Mouse (Mus musculus) macrophage (primary cell): ENCODE results near the gene Bcat2. TPM values are rescaled to one million over a fixed set of nuclear protein-coding genes. Genes with fewer than 3 reads are reported as not detected.
A peak's percentile ranks its signal among the peaks of the same experiment; 100 is the strongest.
"Not testable (repeated sequence)": the region's sequence is repeated elsewhere in the genome, so short reads cannot be mapped to it uniquely, and the experiment has no call there.

Experiments
- H3K27ac ChIP-seq: fragments of 350-480 bp; formaldehyde crosslinking; 2 replicates; pipeline ENCODE4 v1.9.0; 2021
- H3K36me3 ChIP-seq: fragments of 350-480 bp; formaldehyde crosslinking; 2 replicates; pipeline ENCODE4 v1.9.0; 2021; ENCODE audit errors: inconsistent target
- H3K4me3 ChIP-seq: fragments of 350-480 bp; formaldehyde crosslinking; 2 replicates; pipeline ENCODE4 v1.9.0; 2021; ENCODE audit errors: inconsistent target
- H3K79me2 ChIP-seq: fragments of 350-480 bp; formaldehyde crosslinking; 2 replicates; pipeline ENCODE4 v1.9.0; 2021; ENCODE audit errors: inconsistent target
- WGBS: methylation state at CpG from one replicate; pipeline ENCODE4 v1.1.7; 2026; ENCODE audit warnings: inconsistent platforms; ENCODE audit not compliant: missing documents; 5-methylcytosine and 5-hydroxymethylcytosine counted together
- polyA plus RNA-seq: library from polyadenylated mRNA; stranded (reverse); fragments of 250-400 nt; gene quantifications from 3 replicates; pipeline ENCODE4 v1.2.4, GENCODE M21; 2018; ENCODE audit warnings: inconsistent platforms
- total RNA-seq, 78 experiments: library from RNA; depleted of rRNA; stranded (reverse); fragments of 250-400 nt; gene quantifications; 1 replicate in 9 of 78; 2 replicates in 24 of 78; 3 replicates in 43 of 78; 4 replicates in 2 of 78; pipeline ENCODE4 v1.2.4; 2018; ENCODE audit warnings: inconsistent platforms in 56 of 78

The Bcat2 gene
- 10 to 100 TPM; 20.0 to 99.2 (median 54.1) TPM for total RNA-seq (2018; cell fraction: chromatin; rRNA removed)
- total RNA-seq (2018; cell fraction: cytosol; rRNA removed), result 10 to 100 TPM; 32.6 to 70.4 (median 51.1) TPM
- total RNA-seq (2018; cell fraction: nucleus; rRNA removed), result 10 to 100 TPM; 26.7 to 83.3 (median 51.8) TPM
- 31.4 to 52.8 TPM (median 38.5 TPM) in 3 replicates for polyA plus RNA-seq

DNA sequence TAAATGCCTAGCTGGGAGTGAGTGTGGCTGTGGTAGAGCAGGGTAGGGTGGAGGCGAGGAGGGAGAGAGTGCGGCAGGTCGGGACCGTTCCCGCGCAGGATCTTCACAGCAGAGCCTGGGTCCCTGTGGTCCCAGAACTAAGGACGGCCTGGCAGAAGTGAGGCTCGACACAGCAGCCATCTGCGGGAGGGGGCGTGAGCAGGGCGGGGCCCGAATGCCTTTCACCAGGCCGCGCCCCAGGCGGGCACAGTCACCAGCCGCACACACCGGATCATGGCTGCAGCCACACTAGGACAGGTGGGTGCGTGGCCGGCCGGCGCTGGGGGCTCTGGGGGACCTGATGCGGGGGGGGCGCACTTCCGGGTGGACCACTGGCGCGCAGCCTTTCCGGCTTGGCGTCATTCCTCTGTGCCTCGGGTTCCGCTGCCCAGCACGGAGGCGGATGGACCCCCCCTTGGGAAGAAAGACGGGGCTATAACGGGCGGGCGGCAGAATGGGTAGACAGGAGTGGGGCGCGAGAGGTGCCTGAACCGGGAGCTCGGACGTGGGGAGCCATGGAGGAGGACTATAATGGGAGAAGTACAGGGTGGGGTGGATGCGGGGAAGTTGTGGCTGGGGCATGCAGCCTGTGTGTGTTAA, at the start of gene Bcat2:
Gene Bcat2 (plus strand): TSS at position 51 of the 639 bp plus-strand sequence.
- peaks cover 3% of the 10 kb centered on the region; the same call in 1 of the 2 replicates for H3K36me3 ChIP-seq
- H3K27ac ChIP-seq, result peak within 1 kb of the TSS; percentile 53
- peaks cover 48% of the 10 kb centered on the region for H3K79me2 ChIP-seq
- 2% methylated on average over 21 of the region's 42 CpGs for WGBS
- peak within 1 kb of the TSS; percentile 80 for H3K4me3 ChIP-seq

DNA sequence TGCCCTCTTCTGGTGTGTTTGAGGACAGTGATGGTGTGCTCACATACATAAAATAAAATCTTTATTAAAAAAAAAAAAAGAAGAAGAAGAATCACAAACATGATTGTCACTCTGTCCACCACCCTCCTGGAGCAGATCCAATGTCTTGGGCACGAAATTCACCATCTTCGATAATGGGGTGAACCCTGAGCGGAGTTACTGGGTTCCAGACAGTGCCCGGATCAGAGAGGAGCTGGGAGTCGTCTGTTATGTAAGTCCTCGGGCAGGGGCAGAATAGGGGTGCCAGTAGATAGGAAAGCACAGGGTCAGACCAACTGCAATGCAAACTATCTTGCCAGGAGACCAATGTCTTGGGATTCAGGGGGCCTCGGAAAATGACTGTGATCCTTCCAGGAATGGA, 49.3 kb upstream of the Bcat2 start:
- Histone ChIP-seq H3K4me3 (no peak overlapping the region), H3K27ac (no peak overlapping the region), H3K36me3 (no peaks in the 10 kb centered on the region), H3K79me2 (peaks cover 36% of the 10 kb centered on the region)
- WGBS, result 96% methylated on average over 7 of the region's 7 CpGs

DNA sequence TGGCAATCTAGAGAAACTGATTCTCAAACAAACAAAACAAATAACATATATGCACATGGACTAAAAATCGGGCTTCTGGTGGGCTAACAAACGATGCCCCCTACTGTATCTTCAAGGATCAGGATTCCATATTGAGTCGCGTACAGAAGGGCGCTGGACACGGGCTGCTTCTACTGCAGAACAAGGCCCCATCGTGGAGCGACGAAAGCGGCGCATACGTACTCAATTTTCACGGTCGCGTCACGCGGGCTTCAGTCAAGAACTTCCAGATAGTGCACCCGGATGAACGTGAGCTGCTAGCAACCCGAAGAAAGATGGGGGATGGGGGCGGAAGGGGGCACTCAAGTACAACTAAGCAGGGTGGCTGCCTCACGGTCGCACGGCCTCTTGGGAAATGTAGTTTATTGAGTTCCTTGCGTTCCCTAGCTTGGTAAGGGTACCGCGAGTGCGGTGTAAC, 48.2 kb upstream of the Bcat2 start:
- H3K4me3 ChIP-seq, result peak overlapping the region; percentile 32
- peaks cover 40% of the 10 kb centered on the region for H3K79me2 ChIP-seq
- H3K27ac ChIP-seq, result peak overlapping the region; percentile 58
- H3K36me3 ChIP-seq, result no peaks in the 10 kb centered on the region
- WGBS, result under 1% methylated on average over 28 of the region's 28 CpGs

DNA sequence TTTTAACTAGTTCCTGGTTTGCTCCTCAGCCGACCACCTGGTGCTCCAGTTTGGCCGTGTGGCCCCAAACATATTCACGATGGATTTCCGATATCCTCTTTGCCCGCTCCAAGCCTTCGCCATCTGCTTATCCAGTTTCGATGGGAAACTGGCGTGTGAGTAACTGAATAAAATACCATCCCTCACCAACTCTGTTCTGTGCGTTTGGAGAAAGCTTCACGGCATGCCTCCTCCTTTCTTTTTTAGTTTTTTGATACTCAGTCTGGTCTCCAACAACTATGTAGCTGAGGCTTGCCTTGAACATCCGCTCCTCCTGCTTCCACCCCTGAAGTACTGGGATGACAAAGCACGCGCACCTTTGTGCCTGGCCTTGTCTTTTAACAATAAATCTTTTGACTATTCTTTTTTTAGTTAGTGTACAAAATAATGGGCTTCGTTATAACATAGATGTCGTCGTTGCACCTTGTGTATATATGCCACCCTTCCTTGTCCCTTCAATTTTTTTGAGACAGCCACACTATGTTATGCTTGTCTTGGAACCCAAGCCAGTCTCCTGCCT, 47.7 kb upstream of the Bcat2 start:
- Histone ChIP-seq H3K36me3 (no peaks in the 10 kb centered on the region), H3K27ac (no peak overlapping the region), H3K79me2 (peaks cover 40% of the 10 kb centered on the region), H3K4me3 (no peak overlapping the region; the same call in 1 of the 2 replicates)
- 66% methylated on average over 16 of the region's 16 CpGs for WGBS

DNA sequence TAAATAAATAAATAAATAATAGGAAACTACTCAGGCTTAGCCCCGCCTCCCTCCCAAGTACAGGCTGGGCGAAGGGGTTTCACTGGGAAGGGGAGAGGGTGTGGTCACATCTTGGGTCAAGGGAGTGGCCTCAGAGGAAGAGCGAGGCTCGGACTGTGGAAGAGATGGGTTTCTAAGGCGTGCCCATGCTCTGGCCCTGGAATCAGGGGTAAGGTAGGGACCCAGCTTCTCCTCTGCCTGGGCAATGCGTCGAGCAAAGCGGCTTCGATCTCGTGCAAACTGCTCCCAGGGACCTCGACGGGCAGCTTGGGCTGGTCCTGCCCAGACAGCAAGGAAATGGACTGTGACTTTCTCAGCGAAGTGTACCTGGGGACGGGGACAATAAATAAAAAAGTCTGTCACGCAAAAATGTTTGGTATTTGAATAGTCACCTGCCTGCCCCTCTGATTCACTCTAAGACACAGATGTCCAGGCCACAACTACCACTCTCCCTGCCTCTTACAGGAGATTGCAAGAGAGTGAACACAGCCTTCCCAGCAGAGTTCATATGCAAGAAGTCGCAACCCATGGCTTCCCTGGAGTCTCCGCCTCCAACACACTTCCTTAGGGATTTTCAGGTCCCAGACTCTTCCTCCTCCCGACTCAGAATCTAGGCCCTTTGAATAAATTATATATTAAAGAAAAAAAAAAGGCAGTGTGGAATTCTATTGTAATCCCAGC, 46.8 kb upstream of the Bcat2 start:
- H3K27ac ChIP-seq, result peak overlapping the region; percentile 27; the same call in 1 of the 2 replicates
- 90% methylated on average over 15 of the region's 18 CpGs for WGBS
- H3K79me2 ChIP-seq, result peaks cover 40% of the 10 kb centered on the region
- H3K4me3 ChIP-seq, result peak overlapping the region; percentile 17; the same call in 1 of the 2 replicates
- H3K36me3 ChIP-seq, result no peaks in the 10 kb centered on the region

DNA sequence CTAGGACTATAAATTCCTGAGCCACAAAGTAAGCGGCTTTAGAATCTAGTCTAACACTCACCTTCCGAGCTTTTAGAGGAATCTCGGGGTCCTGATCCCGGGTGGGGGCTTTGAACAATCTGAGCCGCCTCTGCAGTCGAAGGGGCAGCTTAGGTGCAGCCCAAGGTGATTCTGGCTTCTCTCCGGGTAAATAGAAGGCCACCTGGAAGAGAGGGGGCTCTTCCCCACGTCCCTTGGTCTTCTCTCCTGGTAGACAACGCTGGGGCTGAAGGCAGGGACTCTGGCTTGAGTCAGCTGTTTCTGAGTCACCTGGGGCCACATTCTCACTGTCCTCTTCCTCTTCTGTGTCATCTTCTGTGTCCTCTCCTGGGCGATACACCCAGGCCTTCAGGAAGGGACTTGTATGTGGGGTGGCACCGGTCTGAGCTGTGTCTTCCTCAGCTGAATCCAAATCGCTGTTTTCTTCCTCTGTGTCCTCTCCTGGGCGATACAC, 46.2 kb upstream of the Bcat2 start:
- Histone ChIP-seq H3K4me3 (peak overlapping the region; percentile 17; the same call in 1 of the 2 replicates), H3K79me2 (peaks cover 40% of the 10 kb centered on the region), H3K36me3 (no peaks in the 10 kb centered on the region), H3K27ac (peak overlapping the region; percentile 27; the same call in 1 of the 2 replicates)
- WGBS, result 75% methylated on average over 10 of the region's 13 CpGs

DNA sequence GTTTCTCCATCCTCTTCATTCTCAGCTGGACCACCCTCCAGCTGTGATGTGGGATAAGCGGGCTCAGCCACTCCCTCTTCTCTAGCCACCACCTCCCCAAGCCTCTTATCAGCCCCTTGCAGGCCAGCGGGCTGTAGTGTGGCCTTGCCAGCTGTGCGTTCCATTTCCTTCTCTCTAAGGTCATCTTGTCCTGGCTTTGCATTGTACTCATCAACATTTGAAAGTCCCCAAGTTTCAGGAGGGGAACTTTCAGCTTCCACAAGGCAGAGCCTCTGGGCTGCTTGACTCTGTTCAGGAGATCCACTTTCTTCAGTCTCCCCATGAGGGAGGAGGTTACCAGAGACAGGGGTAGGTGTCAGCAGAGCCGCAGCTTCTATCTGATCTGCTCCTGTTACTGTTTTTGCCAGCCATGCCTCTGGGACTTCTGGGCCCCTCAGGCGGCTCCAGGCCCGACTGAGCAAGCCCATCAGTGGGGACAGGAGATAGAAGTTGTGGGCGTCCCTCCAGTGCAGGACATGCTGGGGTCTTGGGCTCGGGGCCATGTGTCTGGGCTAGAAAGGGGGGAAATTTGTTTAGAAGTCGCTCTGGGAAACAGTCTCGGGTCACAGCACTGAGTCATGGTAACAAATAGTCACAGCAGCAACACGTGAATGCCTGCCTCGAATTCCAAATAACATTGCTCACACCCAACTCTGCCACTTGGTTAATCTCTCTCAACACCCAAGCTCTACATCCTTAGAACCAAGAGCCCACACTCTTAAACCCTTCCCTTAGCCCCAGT, 44.9 kb upstream of the Bcat2 start:
- peak overlapping the region; percentile 95 for H3K4me3 ChIP-seq
- no peaks in the 10 kb centered on the region for H3K36me3 ChIP-seq
- WGBS, result 14% methylated on average over 12 of the region's 12 CpGs
- H3K27ac ChIP-seq, result peak overlapping the region; percentile 88
- peaks cover 40% of the 10 kb centered on the region for H3K79me2 ChIP-seq

DNA sequence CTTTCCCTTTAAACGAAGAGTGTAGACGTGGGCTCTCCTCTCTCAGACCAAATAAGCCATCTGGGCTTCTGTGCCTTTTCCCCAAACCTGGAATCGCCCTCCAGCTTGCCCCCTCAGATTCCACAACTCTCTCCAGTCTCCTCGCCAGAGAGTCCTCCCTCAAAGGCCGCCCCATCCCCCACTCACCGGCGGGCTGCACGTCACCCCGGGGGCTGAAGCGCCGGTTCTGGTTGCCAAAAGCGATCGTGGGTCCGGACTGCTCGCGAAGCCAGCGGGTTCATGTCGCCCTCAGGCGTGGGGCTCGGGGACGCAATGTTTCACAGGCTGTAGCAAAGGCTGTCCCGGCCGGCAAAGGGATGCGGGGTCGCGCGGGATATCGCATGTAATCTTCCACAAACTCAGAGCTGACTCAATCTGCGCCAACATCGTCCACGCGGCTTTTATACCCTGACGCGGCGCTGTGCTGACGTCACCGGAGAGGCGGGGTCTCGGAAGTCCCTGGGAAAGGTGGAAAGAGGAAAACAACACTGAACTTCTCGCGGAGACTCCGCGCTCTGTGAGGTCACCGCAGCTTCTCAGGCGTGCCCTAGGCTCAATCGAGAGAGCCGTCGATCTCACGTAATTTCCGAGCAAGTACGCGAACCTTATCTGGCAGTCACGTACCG, 44.0 kb upstream of the Bcat2 start, which contains the start of the genes Ppp1r15a and Plekha4:
Gene Ppp1r15a (minus strand): TSS at position 460 of the 665 bp plus-strand sequence.
Gene Plekha4 (plus strand): TSS at position 522 of the 665 bp plus-strand sequence.
- H3K79me2 ChIP-seq, result peaks cover 40% of the 10 kb centered on the region
- H3K36me3 ChIP-seq, result no peaks in the 10 kb centered on the region
- peak within 1 kb of the TSS; percentile 88 for H3K27ac ChIP-seq
- peak within 1 kb of the TSS; percentile 95 for H3K4me3 ChIP-seq
- WGBS, result under 1% methylated on average over 53 of the region's 54 CpGs

DNA sequence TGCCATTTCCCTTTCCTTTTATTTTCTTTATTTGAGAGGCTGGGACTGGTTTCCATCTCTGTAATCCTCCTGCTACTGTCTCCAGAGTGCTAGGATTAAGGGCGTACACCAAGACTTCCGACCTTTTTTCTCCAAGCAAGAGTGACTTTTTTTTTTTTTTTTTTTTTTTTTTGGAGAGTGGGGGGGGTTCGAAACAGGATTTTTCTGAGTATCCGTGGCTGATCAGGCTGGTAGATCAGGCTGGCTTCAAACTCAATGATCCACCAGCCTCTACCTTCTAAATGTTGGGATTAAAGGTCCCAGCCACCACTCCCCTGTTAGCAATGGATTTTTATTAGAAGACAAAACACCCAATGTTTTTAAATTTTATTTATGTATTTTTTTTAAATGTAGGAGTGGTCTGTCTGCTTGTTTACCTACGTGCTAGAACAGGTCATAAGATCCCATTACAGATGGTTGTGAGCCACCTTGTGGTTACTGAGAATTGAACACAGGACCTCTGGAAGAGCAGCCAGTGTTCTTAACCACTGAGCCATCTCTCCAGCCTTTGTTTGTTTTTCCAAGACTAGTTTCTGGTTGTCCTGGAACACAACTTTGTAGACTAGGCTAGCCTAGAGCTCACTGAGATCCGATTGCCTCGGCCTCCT, 43.4 kb upstream of the Bcat2 start:
- 64% methylated on average over 3 of the region's 7 CpGs for WGBS

DNA sequence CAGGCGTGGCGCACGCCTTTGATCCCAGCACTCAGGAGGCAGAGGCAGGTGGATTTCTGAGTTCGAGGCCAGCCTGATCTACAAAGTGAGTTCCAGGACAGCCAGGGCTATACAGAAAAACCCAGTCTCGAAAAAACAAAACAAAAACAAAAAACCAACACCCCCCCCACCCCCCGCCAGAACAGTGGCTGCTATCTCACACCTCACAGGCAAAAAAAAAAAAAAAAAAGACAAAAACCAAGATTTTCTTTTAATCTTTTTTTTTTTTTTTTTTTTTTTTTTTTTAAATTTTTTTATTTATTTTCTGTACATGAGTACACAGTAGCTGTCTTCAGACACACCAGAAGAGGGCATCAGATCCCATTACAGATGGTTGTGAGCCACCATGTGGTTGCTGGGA, 42.8 kb upstream of the Bcat2 start:
- H3K79me2 ChIP-seq, result peaks cover 38% of the 10 kb centered on the region
- H3K4me3 ChIP-seq, H3K36me3 ChIP-seq, H3K27ac ChIP-seq: not testable (repeated sequence)
- WGBS, result 89% methylated on average over 5 of the region's 6 CpGs

More for the DNA sequence above, 43.4 kb upstream of the Bcat2 start:
- peaks cover 40% of the 10 kb centered on the region for H3K79me2 ChIP-seq
- H3K27ac ChIP-seq, result peak overlapping the region; percentile 88
- no peaks in the 10 kb centered on the region for H3K36me3 ChIP-seq
- H3K4me3 ChIP-seq, result peak overlapping the region; percentile 95

DNA sequence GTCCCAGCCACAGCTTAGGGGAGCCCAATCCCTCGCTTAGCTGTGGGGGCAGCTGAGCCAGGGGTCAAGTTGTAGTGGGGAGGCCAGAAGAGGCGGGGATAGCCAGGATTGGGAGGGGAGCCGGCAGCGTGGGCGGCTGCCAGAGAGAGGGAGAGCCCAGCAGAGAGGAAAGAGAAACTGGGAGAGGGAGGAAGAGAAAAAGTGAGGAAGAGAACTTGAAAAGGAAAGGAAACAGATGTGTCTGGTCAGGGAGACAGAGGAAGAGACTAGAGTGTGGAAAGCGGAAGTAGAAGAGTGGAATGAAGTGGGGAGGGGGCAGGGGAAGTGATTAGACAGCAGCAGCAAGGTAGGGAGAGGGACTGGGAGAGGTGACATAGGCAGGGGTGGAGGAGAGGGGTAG, 40.5 kb upstream of the Bcat2 start:
- peak overlapping the region; percentile 37; the same call in 1 of the 2 replicates for H3K27ac ChIP-seq
- peaks cover 15% of the 10 kb centered on the region for H3K79me2 ChIP-seq
- no peaks in the 10 kb centered on the region for H3K36me3 ChIP-seq
- no peak overlapping the region for H3K4me3 ChIP-seq
- 3% methylated on average over 6 of the region's 6 CpGs for WGBS

DNA sequence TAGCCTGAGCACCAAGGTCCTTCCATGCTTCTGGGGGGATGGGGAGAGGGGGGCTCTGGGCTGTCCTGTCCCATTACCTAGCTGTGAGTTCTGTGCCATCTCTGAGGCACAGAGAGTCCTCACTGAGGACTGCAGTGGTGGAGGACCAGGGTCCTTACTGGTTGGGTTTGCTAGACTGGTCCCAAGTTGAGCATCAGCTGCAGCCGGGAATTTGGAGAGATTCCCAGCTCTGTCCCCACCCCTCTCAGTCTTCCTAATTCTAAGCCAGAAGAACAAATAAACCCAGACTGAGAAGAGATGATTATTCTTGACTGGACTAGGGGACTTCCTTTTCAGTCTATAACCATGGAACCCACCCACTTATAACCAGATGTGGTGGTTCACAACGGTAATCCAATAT, 39.3 kb upstream of the Bcat2 start:
- 88% methylated on average over 2 of the region's 2 CpGs for WGBS
- Histone ChIP-seq H3K4me3 (no peak overlapping the region), H3K79me2 (peaks cover 3% of the 10 kb centered on the region)

DNA sequence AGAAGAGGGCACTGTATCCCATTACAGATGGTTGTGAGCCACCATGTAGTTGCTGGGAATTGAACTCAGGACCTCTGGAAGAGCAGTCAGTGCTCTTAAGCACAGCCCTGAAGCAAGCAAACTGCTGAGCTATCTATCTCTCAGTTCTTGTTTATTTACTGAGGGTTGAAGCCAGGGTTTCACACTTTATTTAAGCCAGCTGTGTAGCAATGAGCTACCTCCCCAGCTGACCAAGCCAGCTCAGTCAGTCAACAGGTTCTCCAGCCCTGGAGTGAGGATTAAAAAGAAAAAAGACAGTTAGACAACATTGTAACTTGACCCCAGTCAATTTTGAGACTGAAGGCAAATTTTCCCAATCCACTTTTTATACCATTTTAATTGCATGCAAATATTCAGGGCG, 34.3 kb upstream of the Bcat2 start:
- H3K4me3 ChIP-seq, result no peak overlapping the region
- WGBS, result 64% methylated on average over 1 of the region's 1 CpGs
- peak overlapping the region; percentile 76 for H3K27ac ChIP-seq

More for the DNA sequence above, 39.3 kb upstream of the Bcat2 start:
- Histone ChIP-seq H3K36me3 (no peaks in the 10 kb centered on the region), H3K27ac (no peak overlapping the region)

More for the DNA sequence above, 34.3 kb upstream of the Bcat2 start:
- no peaks in the 10 kb centered on the region for H3K79me2 ChIP-seq
- no peaks in the 10 kb centered on the region for H3K36me3 ChIP-seq
